Mouse (Mus musculus): ENCODE measurements around the gene Ripor3. TPM values are rescaled to one million over a fixed set of nuclear protein-coding genes. Genes with fewer than 3 reads are reported as not detected.
"Not testable (repeated sequence)": the region's sequence is repeated elsewhere in the genome, so short reads cannot be mapped to it uniquely, and the experiment has no call there.

Gene Ripor3
- 7.0 and 7.7 TPM in 2 replicates for polyA plus RNA-seq (2015; fragmentation: Nextera tagmentation; extraction: Ambion mirVana)

- Histone ChIP-seq H3K4me1 (peaks cover 35% of the 10 kb centered on the region), H3K27ac (peak within 1 kb of the TSS; percentile 75), H3K36me3 (no peaks in the 10 kb centered on the region), H3K27me3 (no peaks in the 10 kb centered on the region), H3K4me3 (no peak within 1 kb of the TSS), H3K9me3 (no peaks in the 10 kb centered on the region), H3K4me2 (no peak within 1 kb of the TSS), H3K9ac (0 out of 2 replicates have a peak within 1 kb of the TSS, but pooled peaks have one; percentile 16)
- 20% methylated on average over 9 of the region's 9 CpGs for WGBS
- ATAC-seq (ENCODE audit: insufficient number of reproducible peaks, insufficient read depth, low FRiP score, low TSS enrichment, low read depth) = no peak
Measured at GRCm38 (mm10) chr2:168009936-168010668, at the start of gene Ripor3. TSS of gene Ripor3 (minus strand) at chr2:168010618.

GRCm38 (mm10) chr2:168059200-168059790 lies 48.9 kb upstream of the Ripor3 start:
- H3K27ac ChIP-seq = no peak overlapping the region
- H3K27me3 ChIP-seq = no peaks in the 10 kb centered on the region
- 77% methylated on average over 6 of the region's 6 CpGs for WGBS
- no peak overlapping the region for H3K4me3 ChIP-seq
- no peaks in the 10 kb centered on the region for H3K36me3 ChIP-seq
- peaks cover 30% of the 10 kb centered on the region for H3K4me1 ChIP-seq
- no peak overlapping the region for H3K9ac ChIP-seq
- H3K4me2 ChIP-seq = no peak overlapping the region
- H3K9me3 ChIP-seq = no peaks in the 10 kb centered on the region
- no peak for ATAC-seq (ENCODE audit: insufficient number of reproducible peaks, insufficient read depth, low FRiP score, low TSS enrichment, low read depth)

GRCm38 (mm10) chr2:168058488-168059199 lies 48.2 kb upstream of the Ripor3 start:
- no peak overlapping the region for H3K9ac ChIP-seq
- no peaks in the 10 kb centered on the region for H3K36me3 ChIP-seq
- 25% methylated on average over 13 of the region's 13 CpGs for WGBS
- H3K4me3 ChIP-seq = no peak overlapping the region
- peak overlapping the region; percentile 57; the same call in 1 of the 2 replicates for H3K27ac ChIP-seq
- H3K4me2 ChIP-seq = no peak overlapping the region
- no peak for ATAC-seq (ENCODE audit: insufficient number of reproducible peaks, insufficient read depth, low FRiP score, low TSS enrichment, low read depth)
- H3K27me3 ChIP-seq = no peaks in the 10 kb centered on the region
- no peaks in the 10 kb centered on the region for H3K9me3 ChIP-seq
- peaks cover 30% of the 10 kb centered on the region for H3K4me1 ChIP-seq

- not testable (repeated sequence) for H3K4me2 ChIP-seq; H3K9me3 ChIP-seq; H3K9ac ChIP-seq; H3K27me3 ChIP-seq; ATAC-seq (ENCODE audit: insufficient number of reproducible peaks, insufficient read depth, low FRiP score, low TSS enrichment, low read depth); H3K36me3 ChIP-seq; H3K27ac ChIP-seq; H3K4me3 ChIP-seq
- 58% methylated on average over 2 of the region's 2 CpGs for WGBS
- H3K4me1 ChIP-seq = peaks cover 30% of the 10 kb centered on the region
Measured at GRCm38 (mm10) chr2:168057876-168058275, 47.5 kb upstream of the Ripor3 start.

GRCm38 (mm10) chr2:168056666-168056933 lies 46.2 kb upstream of the Ripor3 start:
- ATAC-seq (ENCODE audit: insufficient number of reproducible peaks, insufficient read depth, low FRiP score, low TSS enrichment, low read depth) = peak; percentile 17; the same call in 1 of the 2 replicates
- Histone ChIP-seq H3K27ac (peak overlapping the region; percentile 90), H3K36me3 (no peaks in the 10 kb centered on the region), H3K27me3 (peaks cover 6% of the 10 kb centered on the region), H3K4me3 (no peak overlapping the region), H3K4me1 (peaks cover 30% of the 10 kb centered on the region), H3K9me3 (no peaks in the 10 kb centered on the region), H3K4me2 (peak overlapping the region; percentile 41), H3K9ac (no peak overlapping the region)
- 23% methylated on average over 8 of the region's 8 CpGs for WGBS

- no peak overlapping the region for H3K4me3 ChIP-seq
- H3K27me3 ChIP-seq = peaks cover 11% of the 10 kb centered on the region
- WGBS = 9% methylated on average over 14 of the region's 14 CpGs
- 0 out of 2 replicates have a peak, but pooled peaks have one; percentile 4 for ATAC-seq (ENCODE audit: insufficient number of reproducible peaks, insufficient read depth, low FRiP score, low TSS enrichment, low read depth)
- H3K4me2 ChIP-seq = peak overlapping the region; percentile 41
- H3K27ac ChIP-seq = peak overlapping the region; percentile 90
- peaks cover 30% of the 10 kb centered on the region for H3K4me1 ChIP-seq
- H3K9me3 ChIP-seq = no peaks in the 10 kb centered on the region
- H3K36me3 ChIP-seq = no peaks in the 10 kb centered on the region
- H3K9ac ChIP-seq = 0 out of 2 replicates have a peak overlapping the region, but pooled peaks have one; percentile 11
Measured at GRCm38 (mm10) chr2:168055910-168056665, 45.7 kb upstream of the Ripor3 start.

- WGBS = 85% methylated on average over 11 of the region's 11 CpGs
- no peak overlapping the region for H3K4me3 ChIP-seq
- H3K4me1 ChIP-seq = peaks cover 46% of the 10 kb centered on the region
- no peaks in the 10 kb centered on the region for H3K36me3 ChIP-seq
- no peak overlapping the region for H3K27ac ChIP-seq
- no peaks in the 10 kb centered on the region for H3K9me3 ChIP-seq
- no peak overlapping the region for H3K9ac ChIP-seq
- H3K4me2 ChIP-seq = no peak overlapping the region
- no peak for ATAC-seq (ENCODE audit: insufficient number of reproducible peaks, insufficient read depth, low FRiP score, low TSS enrichment, low read depth)
- H3K27me3 ChIP-seq = peaks cover 14% of the 10 kb centered on the region
Measured at GRCm38 (mm10) chr2:168054142-168054541, 43.7 kb upstream of the Ripor3 start.

- no peaks in the 10 kb centered on the region for H3K36me3 ChIP-seq
- H3K4me3 ChIP-seq = no peak overlapping the region
- H3K4me2 ChIP-seq = no peak overlapping the region
- peaks cover 42% of the 10 kb centered on the region for H3K4me1 ChIP-seq
- no peak for ATAC-seq (ENCODE audit: insufficient number of reproducible peaks, insufficient read depth, low FRiP score, low TSS enrichment, low read depth)
- H3K27ac ChIP-seq = no peak overlapping the region
- no peak overlapping the region for H3K9ac ChIP-seq
- H3K9me3 ChIP-seq = no peaks in the 10 kb centered on the region
- WGBS = 11% methylated on average over 2 of the region's 2 CpGs
- H3K27me3 ChIP-seq = peaks cover 17% of the 10 kb centered on the region
Measured at GRCm38 (mm10) chr2:168052689-168053088, 42.3 kb upstream of the Ripor3 start.

GRCm38 (mm10) chr2:168052156-168052555 lies 41.7 kb upstream of the Ripor3 start:
- Histone ChIP-seq H3K36me3 (no peaks in the 10 kb centered on the region), H3K4me1 (peaks cover 39% of the 10 kb centered on the region), H3K27me3 (peaks cover 17% of the 10 kb centered on the region), H3K4me3 (no peak overlapping the region), H3K9ac (no peak overlapping the region), H3K9me3 (no peaks in the 10 kb centered on the region), H3K27ac (no peak overlapping the region), H3K4me2 (no peak overlapping the region)
- WGBS = 79% methylated on average over 1 of the region's 1 CpGs
- ATAC-seq (ENCODE audit: insufficient number of reproducible peaks, insufficient read depth, low FRiP score, low TSS enrichment, low read depth) = no peak

GRCm38 (mm10) chr2:168050000-168050942 lies 39.9 kb upstream of the Ripor3 start:
- H3K4me2 ChIP-seq = peak overlapping the region; percentile 93
- H3K9ac ChIP-seq = peak overlapping the region; percentile 78
- H3K9me3 ChIP-seq = 0 out of 2 replicates have a peak, but pooled peaks cover 4% of the 10 kb centered on the region
- peaks cover 36% of the 10 kb centered on the region for H3K4me1 ChIP-seq
- H3K27me3 ChIP-seq = peaks cover 17% of the 10 kb centered on the region
- no peaks in the 10 kb centered on the region for H3K36me3 ChIP-seq
- H3K4me3 ChIP-seq = peak overlapping the region; percentile 62
- WGBS = under 1% methylated on average over 56 of the region's 56 CpGs
- peak overlapping the region; percentile 84 for H3K27ac ChIP-seq
- ATAC-seq (ENCODE audit: insufficient number of reproducible peaks, insufficient read depth, low FRiP score, low TSS enrichment, low read depth) = no peak
